Mouse (Mus musculus) heart, adult 2 months (tissue): ENCODE data around the gene Kif5c.

Experiments used
- CTCF ChIP-seq: fragments of 200-600 bp; IDR thresholded peaks from 2 replicates; pipeline ENCODE4 v1.8.1; 2022; ENCODE audit warnings: antibody characterized with exemption, mild to moderate bottlenecking, moderate library complexity
- EP300 ChIP-seq: fragments of 200-500 bp; IDR thresholded peaks from 2 replicates; pipeline ENCODE4 v1.6.1; 2011; ENCODE audit warnings: low read depth, low read length, control low read depth; ENCODE audit not compliant: insufficient read depth

GRCm38 (mm10) chr2:49818126-49818525, 199.0 kb downstream of the Kif5c start:
- TF ChIP-seq CTCF (no peak), EP300 (no peak)
